In genomic region chr8:85557601-85557986, GRCm38 (mm10) we compare ENCODE assay signal across 12 mouse cellular contexts. TPM values are rescaled to one million over a fixed set of nuclear protein-coding genes. Genes with fewer than 3 reads are reported as not detected.
DNase-seq lines count a peak whose midpoint lies in the region; ATAC-seq lines count a peak whose summit lies in the region.
"Had no signal": no experiment of that assay in that cellular context is flagged by ENCODE, and none has a peak within 500 bp of the region (broad histone marks: within the 10 kb centered on the region; RNA-seq: fewer than 3 reads in every experiment).

No protein-coding gene starts in this region.

- 79% methylated on average over 3 of the region's 3 CpGs for whole genome bisulfite sequencing in hindbrain, embryonic 12.5 days

- H3K4me2 ChIP-seq in hindbrain, embryonic 12.5 days (replicated peaks) = no peak overlapping the region
- H3K4me2 ChIP-seq: embryonic facial prominence, embryonic 12.5 days had no signal

- H3K4me3 ChIP-seq in hindbrain, embryonic 12.5 days = no peak overlapping the region
- H3K4me3 ChIP-seq: embryonic facial prominence, embryonic 12.5 days had no signal

- H3K9ac ChIP-seq in hindbrain, embryonic 12.5 days = no peak overlapping the region
- H3K9ac ChIP-seq: embryonic facial prominence, embryonic 12.5 days had no signal

- H3K27me3 ChIP-seq in hindbrain, embryonic 12.5 days = no peaks in the 10 kb centered on the region
- H3K27me3 ChIP-seq: embryonic facial prominence, embryonic 12.5 days had no signal

- ATAC-seq in hindbrain, embryonic 12.5 days (ENCODE audit: low FRiP score) = no peak

- H3K4me1 ChIP-seq in hindbrain, embryonic 12.5 days = peaks cover 3% of the 10 kb centered on the region; the same call in 1 of the 2 replicates

- no peaks in the 10 kb centered on the region for H3K9me3 ChIP-seq in hindbrain, embryonic 12.5 days (replicated peaks)
- H3K9me3 ChIP-seq: embryonic facial prominence, embryonic 12.5 days had no signal

- H3K27ac ChIP-seq in hindbrain, embryonic 12.5 days = no peak overlapping the region
- H3K27ac ChIP-seq: embryonic facial prominence, embryonic 12.5 days had no signal

- DNase-seq in heart, adult 8-10 months (ENCODE audit: low spot score) = peak; percentile 50
- DNase-seq in heart, postnatal 4 days = no peak
- peak; percentile 85 for DNase-seq in 416B (ENCODE audit: low read depth)
- DNase-seq in Muller cell, postnatal 12 days (ENCODE audit: inconsistent ontology term) = peak; percentile 72
- peak; percentile 56 for DNase-seq in fibroblast of lung, adult 2 months (ENCODE audit: low read depth)
- no peak for DNase-seq in layer of hippocampus, postnatal 10 days (ENCODE audit: low spot score in 2 of 2)
- no peak for DNase-seq in right cerebral cortex, adult 2 months (ENCODE audit: low spot score in 2 of 2)
- DNase-seq: kidney, adult 9 months; layer of hippocampus, adult 9-11 months; thymus, postnatal 14 days had no signal

- H3K36me3 ChIP-seq in hindbrain, embryonic 12.5 days = no peaks in the 10 kb centered on the region

RNA-seq across cellular contexts. Expression of gene Dnaja2, which starts 2.5 kb away (rescaled TPM):
- total RNA-seq in heart, adult 8-10 months (2022) = 100 to 1,000 TPM; 222 to 298 (median 267) TPM
- 100 to 1,000 TPM; 184 to 192 TPM for total RNA-seq in heart, postnatal 4 days (2021)
- total RNA-seq in layer of hippocampus, postnatal 10 days (2021) = 100 to 1,000 TPM; 167 to 191 TPM
- 170 and 174 TPM in 2 replicates for polyA plus RNA-seq in hindbrain, embryonic 12.5 days (2016; fragmentation: Nextera tagmentation; extraction: Ambion mirVana)

Comparison
In these comparisons a context has a peak if more than half of its experiments do, and no peak if none do; other contexts are left out.
1. DNase-seq: peak in heart, adult 8-10 months (single experiment), 416B (single experiment), Muller cell, postnatal 12 days (single experiment) and fibroblast of lung, adult 2 months (single experiment); none in heart, postnatal 4 days (single experiment), layer of hippocampus, postnatal 10 days (0 of 2) and right cerebral cortex, adult 2 months (0 of 2).